In the genomic region with DNA sequence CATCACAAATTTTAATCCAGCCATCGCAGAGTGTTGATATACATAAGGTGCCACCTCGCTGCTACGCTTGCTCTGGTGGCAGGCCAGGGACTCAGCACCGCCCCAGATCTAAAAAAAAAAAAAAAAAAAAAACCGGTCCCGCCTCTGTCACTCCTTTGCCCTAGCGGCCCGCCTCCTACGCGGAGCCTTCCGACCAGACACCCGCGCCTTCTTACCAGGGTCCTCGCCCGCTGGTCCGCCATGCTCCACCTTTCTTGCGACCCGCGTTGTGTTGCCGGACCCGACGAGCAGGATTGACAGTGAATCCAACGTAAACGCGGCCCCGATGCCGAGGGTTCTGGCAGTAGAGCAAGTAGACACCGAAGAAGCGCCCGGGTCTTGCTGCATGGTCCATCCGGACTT, we compare ENCODE assay signal across 8 mouse cellular contexts. TPM values are rescaled to one million over a fixed set of nuclear protein-coding genes. Genes with fewer than 3 reads are reported as not detected.
DNase-seq lines count a peak whose midpoint lies in the region; ATAC-seq and TF ChIP-seq lines count a peak whose summit lies in the region.

A gene (plus strand): TSS at position 192 of the 402 bp plus-strand sequence.

- no peak for TF ChIP-seq EP300 in CH12.LX (IDR thresholded peaks at IDR 0.05; ENCODE audit: low read length)
- TF ChIP-seq EP300 in heart, postnatal 0 days (IDR thresholded peaks at IDR 0.05; ENCODE audit: low read depth): no peak; the same call in 1 of the 2 replicates

- DNase-seq in CH12.LX (ENCODE audit: extremely low read depth) (peak; percentile 81), ZHBTc4 (ENCODE audit: low read depth, low spot score) (peak; percentile 85)
- peak; percentile 47 for DNase-seq in heart, postnatal 0 days (ENCODE audit: low spot score)
- no peak for DNase-seq in layer of hippocampus, adult 18-20 months (ENCODE audit: low spot score in 2 of 2)
- peak; percentile 82 for DNase-seq in lung, embryonic 14.5 days
- no peak for DNase-seq in Muller cell, postnatal 12 days (ENCODE audit: inconsistent ontology term)

- H3K9ac ChIP-seq in CH12.LX (ENCODE audit: insufficient read depth, low read depth): peak within 1 kb of the TSS; percentile 99
- peak within 1 kb of the TSS; percentile 91 for H3K9ac ChIP-seq in heart, postnatal 0 days (replicated peaks; ENCODE audit: low read depth, low read length)
- peak within 1 kb of the TSS; percentile 90 for H3K9ac ChIP-seq in lung, embryonic 14.5 days

- peak within 1 kb of the TSS; percentile 54 for H3K4me2 ChIP-seq in CH12.LX (ENCODE audit: insufficient read depth, low read depth, poor library complexity, severe bottlenecking)
- H3K4me2 ChIP-seq in heart, postnatal 0 days (ENCODE audit: low read depth, low read length): peak within 1 kb of the TSS; percentile 92
- peak within 1 kb of the TSS; percentile 94 for H3K4me2 ChIP-seq in lung, embryonic 14.5 days

- no peaks in the 10 kb centered on the region for H3K9me3 ChIP-seq in CH12.LX (replicated peaks; ENCODE audit: low read length)
- H3K9me3 ChIP-seq in heart, postnatal 0 days (replicated peaks; ENCODE audit: control insufficient read depth, low read length): no peaks in the 10 kb centered on the region
- H3K9me3 ChIP-seq in lung, embryonic 14.5 days (ENCODE audit: low read depth, low read length): no peaks in the 10 kb centered on the region

- H3K79me2 ChIP-seq in CH12.LX (replicated peaks; ENCODE audit: control insufficient read depth, extremely low read depth, insufficient read depth, poor library complexity, severe bottlenecking): peaks cover 27% of the 10 kb centered on the region

- peak within 1 kb of the TSS; percentile 83 to 98 (median 92) for H3K4me3 ChIP-seq in CH12.LX (replicated peaks in 1 of 3; ENCODE audit: low read depth in 2 of 3, low read length in 2 of 3, poor library complexity in 1 of 3)
- H3K4me3 ChIP-seq in heart, postnatal 0 days (ENCODE audit: low read depth, low read length): peak within 1 kb of the TSS; percentile 93
- peak within 1 kb of the TSS; percentile 81 for H3K4me3 ChIP-seq in lung, embryonic 14.5 days (ENCODE audit: low read depth, low read length)
- peak within 1 kb of the TSS; percentile 75 for H3K4me3 ChIP-seq in olfactory bulb, adult 2 months (ENCODE audit: insufficient read depth, low read depth, low read length)

- no peaks in the 10 kb centered on the region for H3K27me3 ChIP-seq in CH12.LX (replicated peaks)
- no peaks in the 10 kb centered on the region for H3K27me3 ChIP-seq in heart, postnatal 0 days (ENCODE audit: control insufficient read depth, insufficient read depth, low read length)
- H3K27me3 ChIP-seq in lung, embryonic 14.5 days (ENCODE audit: insufficient read depth, low read length): no peaks in the 10 kb centered on the region

- H3K27ac ChIP-seq in CH12.LX (ENCODE audit: insufficient read depth, low read depth): peak within 1 kb of the TSS; percentile 96
- H3K27ac ChIP-seq in heart, postnatal 0 days (ENCODE audit: low read depth): peak within 1 kb of the TSS; percentile 96
- H3K27ac ChIP-seq in lung, embryonic 14.5 days (ENCODE audit: low read depth): peak within 1 kb of the TSS; percentile 98
- H3K27ac ChIP-seq in olfactory bulb, adult 2 months (ENCODE audit: insufficient read depth, low read depth, low read length): peak within 1 kb of the TSS; percentile 92

- in situ Hi-C loops in CH12.LX (cut with MboI; ENCODE audit: low pct_ligation_motif_present, low pct_unique_long_range_greater_than_20kb, low sequenced_read_pairs): no loop called here

- dilution Hi-C loops in CH12.LX (cut with MboI; ENCODE audit: extremely low pct_ligation_motif_present, extremely low pct_unique_long_range_greater_than_20kb, low sequenced_read_pairs): no loop called here

- peak; percentile 62 for TF ChIP-seq POLR2A in CH12.LX (IDR thresholded peaks at IDR 0.05; ENCODE audit: low read depth, low read length)
- no peak; the same call in 1 of the 2 replicates for TF ChIP-seq POLR2A in olfactory bulb, adult 2 months (IDR thresholded peaks at IDR 0.05; ENCODE audit: insufficient read depth, low read depth, low read length)

- ATAC-seq in erythroid progenitor cell, adult 5-6 weeks (replicated peaks; ENCODE audit: low FRiP score, poor library complexity, severe bottlenecking): peak; percentile 82
- peak; percentile 75 for ATAC-seq in heart, postnatal 0 days (ENCODE audit: insufficient read depth, low read depth)
- peak; percentile 62 for ATAC-seq in lung, embryonic 14.5 days (ENCODE audit: insufficient read depth)

- no peak for TF ChIP-seq CTCF in CH12.LX (conservative IDR thresholded peaks at IDR 0.05 in 1 of 2, IDR thresholded peaks at IDR 0.05 in 1 of 2; ENCODE audit: low read depth in 2 of 2, low read length in 2 of 2)
- TF ChIP-seq CTCF in heart, postnatal 0 days (IDR thresholded peaks at IDR 0.05; ENCODE audit: low read depth): no peak
- TF ChIP-seq CTCF in lung, embryonic 14.5 days (IDR thresholded peaks at IDR 0.05; ENCODE audit: low read depth): no peak
- no peak for TF ChIP-seq CTCF in olfactory bulb, adult 2 months (IDR thresholded peaks at IDR 0.05; ENCODE audit: insufficient read depth, low read depth, low read length)

- peaks cover 44 to 60% of the 10 kb centered on the region in 2 experiments for H3K36me3 ChIP-seq in CH12.LX (replicated peaks in 1 of 2; ENCODE audit: control insufficient read depth in 1 of 2, insufficient read depth in 1 of 2, low read length in 1 of 2)
- H3K36me3 ChIP-seq in heart, postnatal 0 days (replicated peaks; ENCODE audit: control insufficient read depth, insufficient read depth, low read length): peaks cover 16% of the 10 kb centered on the region
- H3K36me3 ChIP-seq in lung, embryonic 14.5 days (ENCODE audit: insufficient read depth): peaks cover 24% of the 10 kb centered on the region

- TF ChIP-seq RAD21 in CH12.LX (IDR thresholded peaks at IDR 0.05; ENCODE audit: low read depth, low read length): no peak

- WGBS in heart, postnatal 0 days: under 1% methylated on average over 31 of the region's 31 CpGs
- WGBS in lung, embryonic 14.5 days: under 1% methylated on average over 31 of the region's 31 CpGs
- WGBS in olfactory bulb, adult 2 months: under 1% methylated on average over 31 of the region's 31 CpGs

- H3K4me1 ChIP-seq in CH12.LX (ENCODE audit: control insufficient read depth in 1 of 2, insufficient read depth in 2 of 2): peaks cover 14 to 47% of the 10 kb centered on the region in 2 experiments
- peaks cover 14% of the 10 kb centered on the region; the same call in 1 of the 2 replicates for H3K4me1 ChIP-seq in heart, postnatal 0 days (ENCODE audit: control insufficient read depth, insufficient read depth)
- H3K4me1 ChIP-seq in lung, embryonic 14.5 days (ENCODE audit: insufficient read depth): peaks cover 8% of the 10 kb centered on the region
- H3K4me1 ChIP-seq in olfactory bulb, adult 2 months (ENCODE audit: control insufficient read depth, insufficient read depth, low read length): peaks cover 15% of the 10 kb centered on the region

TF ChIP-seq in CH12.LX, 34 proteins besides CTCF, POLR2A, EP300 and RAD21:
- TF ChIP-seq ZNF384 (IDR thresholded peaks at IDR 0.05; ENCODE audit: low read depth, low read length) (peak; percentile 98), ETS1 (conservative IDR thresholded peaks at IDR 0.05; ENCODE audit: low read depth, low read length) (no peak), ZC3H11A (IDR thresholded peaks at IDR 0.05; ENCODE audit: low read depth, low read length) (no peak), IRF4 (IDR thresholded peaks at IDR 0.05; ENCODE audit: low read depth, low read length) (no peak), E2F4 (IDR thresholded peaks at IDR 0.05; ENCODE audit: insufficient replicate concordance, low read depth, low read length) (no peak), NRF1 (IDR thresholded peaks at IDR 0.05; ENCODE audit: low read depth, low read length) (no peak), ZMIZ1 (IDR thresholded peaks at IDR 0.05; ENCODE audit: low read depth, low read length) (peak; percentile 44; the same call in 1 of the 2 replicates), TCF12 (IDR thresholded peaks at IDR 0.05; ENCODE audit: low read depth, low read length) (peak; percentile 20), USF2 (conservative IDR thresholded peaks at IDR 0.05; ENCODE audit: low read depth, low read length) (no peak), MAFK (IDR thresholded peaks at IDR 0.05; ENCODE audit: insufficient replicate concordance, low read length) (no peak), ZKSCAN1 (IDR thresholded peaks at IDR 0.05; ENCODE audit: borderline replicate concordance, low read depth, low read length) (no peak), NELFE (IDR thresholded peaks at IDR 0.05; ENCODE audit: low read depth, low read length) (peak; percentile 77), CHD1 (IDR thresholded peaks at IDR 0.05; ENCODE audit: low read depth, low read length) (peak; percentile 60), JUN (IDR thresholded peaks at IDR 0.05; ENCODE audit: insufficient read depth, low read depth, low read length) (no peak), USF1 (IDR thresholded peaks at IDR 0.05; ENCODE audit: low read depth, low read length) (no peak), KAT2A (IDR thresholded peaks at IDR 0.05; ENCODE audit: insufficient replicate concordance, low read length) (no peak), UBTF (IDR thresholded peaks at IDR 0.05; ENCODE audit: low read depth, low read length) (no peak; the same call in 1 of the 2 replicates), MAX (IDR thresholded peaks at IDR 0.05; ENCODE audit: low read length) (no peak; the same call in 1 of the 2 replicates), BHLHE40 (IDR thresholded peaks at IDR 0.05; ENCODE audit: low read depth, low read length) (no peak), MYC (IDR thresholded peaks at IDR 0.05; ENCODE audit: low read depth, low read length) (no peak), MXI1 (IDR thresholded peaks at IDR 0.05; ENCODE audit: low read depth, low read length) (no peak), JUND (conservative IDR thresholded peaks at IDR 0.05; ENCODE audit: low read depth, low read length) (no peak)
TF ChIP-seq in CH12.LX: peak in this region for 5.

RNA-seq across cellular contexts. Expression of the gene that starts here (rescaled TPM):
- total RNA-seq in CH12.LX (2012; rRNA removed): 136 and 155 TPM in 2 replicates
- 60.4 and 72.8 TPM in 2 replicates for total RNA-seq in CH12.LX (2014; rRNA removed)
- 341 and 353 TPM in 2 replicates for polyA plus RNA-seq in CH12.LX (2012; ENCODE audit: insufficient read length, low read depth)
- total RNA-seq in erythroid progenitor cell, adult 5-6 weeks (2015; ENCODE audit: low replicate concordance): 9.2 and 21.3 TPM in 2 replicates
- total RNA-seq in erythroid progenitor cell, adult 5-6 weeks (2017; ENCODE audit: low replicate concordance): 5.1 and 46.8 TPM in 2 replicates
- 29.3 and 36.5 TPM in 2 replicates for total RNA-seq in heart, postnatal 0 days (2014; rRNA removed; ENCODE audit: low replicate concordance)
- 89.0 and 93.7 TPM in 2 replicates for polyA plus RNA-seq in heart, postnatal 0 days (2015; fragmentation: Nextera tagmentation; extraction: Ambion mirVana)
- 100 to 1,000 TPM; 105 to 106 TPM for total RNA-seq in layer of hippocampus, adult 18-20 months (2021)
- 123 and 126 TPM in 2 replicates for polyA plus RNA-seq in lung, embryonic 14.5 days (2014; fragmentation: Nextera tagmentation; extraction: Ambion mirVana)
- polyA plus RNA-seq in olfactory bulb, adult 2 months (2012; ENCODE audit: insufficient read depth, insufficient read length, low replicate concordance, missing spikeins): not detected in 2 replicates

Comparison
In these comparisons a context has a peak if more than half of its experiments do, and no peak if none do; other contexts are left out.
1. RNA of the gene that starts here (polyA plus RNA-seq): 341 to 353 TPM in CH12.LX, 123 to 126 TPM in lung, embryonic 14.5 days and 89.0 to 93.7 TPM in heart, postnatal 0 days; not detected in olfactory bulb, adult 2 months; every median in the first group is over 10 times any median in the second.
2. DNase-seq: peak in CH12.LX (single experiment), ZHBTc4 (single experiment), heart, postnatal 0 days (single experiment) and lung, embryonic 14.5 days (single experiment); none in layer of hippocampus, adult 18-20 months (0 of 2) and Muller cell, postnatal 12 days (single experiment).
3. Peak in every context shown above with its lines, with median percentiles within 50 percentile points of each other: H3K27ac ChIP-seq, H3K4me2 ChIP-seq, H3K4me3 ChIP-seq, H3K9ac ChIP-seq and ATAC-seq.